Mouse (Mus musculus) embryo, embryonic 11.5 days (tissue): ENCODE measurements around the gene March1.
"Not testable (repeated sequence)": the region's sequence is repeated elsewhere in the genome, so short reads cannot be mapped to it uniquely, and the experiment has no call there.

Experiments
- DNase-seq: peaks from one replicate; pipeline ENCODE4 v3.0.0-alpha.2; 2012; ENCODE audit warnings: low read depth, low spot score

Gene March1

DNA sequence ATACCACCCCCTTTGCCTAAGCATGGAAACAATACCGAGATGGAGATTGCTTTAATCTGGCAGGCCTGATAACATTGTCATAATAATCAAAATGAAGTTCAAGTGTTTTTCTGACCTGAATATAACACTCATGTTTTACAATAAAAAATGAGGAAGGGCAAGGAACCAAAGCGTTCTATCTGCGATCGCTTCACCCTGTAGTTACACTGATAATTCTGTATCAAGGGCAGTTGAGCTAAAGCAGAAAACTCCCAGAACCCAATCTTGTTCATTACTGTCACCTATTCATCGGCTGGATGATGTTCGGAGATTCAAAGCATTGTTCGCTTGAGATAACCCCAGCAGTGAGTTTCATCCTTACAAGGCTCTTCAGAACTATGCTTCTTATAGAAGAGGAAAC, 700.1 kb downstream of the March1 start:
- no peak for DNase-seq

DNA sequence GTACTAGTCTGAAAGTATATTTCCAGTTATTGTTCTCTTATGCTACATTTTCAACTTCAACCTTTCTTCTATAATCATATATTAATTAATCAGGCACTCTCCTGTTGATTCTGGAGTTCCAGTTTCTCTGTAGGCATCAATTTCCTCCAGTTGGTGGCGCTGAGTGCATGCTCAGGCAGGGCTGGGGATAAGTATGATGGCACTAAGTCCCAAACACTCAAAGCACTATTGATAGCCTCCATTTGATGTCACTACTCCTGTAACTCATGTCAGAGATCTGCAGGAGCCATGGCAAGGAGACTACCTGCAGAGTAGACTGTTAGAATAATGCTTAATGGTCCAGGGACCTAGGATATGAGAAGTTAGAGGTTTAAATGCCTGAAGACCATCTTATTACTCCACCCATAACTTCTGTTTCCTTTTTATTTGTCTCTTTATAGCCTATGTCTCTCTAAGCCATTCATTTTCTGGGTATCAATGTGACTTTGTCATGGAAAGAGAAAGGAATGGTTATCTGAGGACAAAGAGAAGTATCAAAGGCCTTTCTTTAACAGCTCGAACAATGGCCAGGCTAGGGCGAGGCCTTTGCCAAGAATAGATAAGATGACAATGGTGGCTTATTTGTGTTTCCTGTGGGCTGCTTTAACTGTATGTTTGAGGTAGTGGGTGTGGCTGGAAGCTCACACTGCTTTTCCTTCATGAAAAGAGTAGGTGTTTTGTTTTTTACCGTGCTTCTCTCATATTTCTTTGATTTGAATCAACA, 705.5 kb downstream of the March1 start:
- DNase-seq = no peak

DNA sequence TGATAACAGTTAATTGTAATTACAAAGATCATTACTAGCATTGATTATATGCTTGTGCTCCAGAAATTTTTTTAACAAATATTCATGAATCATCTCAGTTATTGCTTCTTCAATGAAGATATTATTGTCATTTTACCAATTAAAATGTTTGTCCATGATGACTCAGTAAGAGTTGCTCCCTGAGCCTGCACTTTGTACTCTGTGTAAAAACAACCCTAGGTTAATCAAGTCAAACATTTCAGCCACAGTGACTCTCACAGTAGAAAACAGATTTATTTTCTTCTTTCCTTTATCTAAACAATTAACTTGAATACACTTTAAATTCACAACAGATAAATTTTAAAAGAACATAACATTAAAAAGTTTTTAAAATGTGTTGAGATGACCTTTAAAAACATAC, 708.7 kb downstream of the March1 start:
- DNase-seq = no peak

DNA sequence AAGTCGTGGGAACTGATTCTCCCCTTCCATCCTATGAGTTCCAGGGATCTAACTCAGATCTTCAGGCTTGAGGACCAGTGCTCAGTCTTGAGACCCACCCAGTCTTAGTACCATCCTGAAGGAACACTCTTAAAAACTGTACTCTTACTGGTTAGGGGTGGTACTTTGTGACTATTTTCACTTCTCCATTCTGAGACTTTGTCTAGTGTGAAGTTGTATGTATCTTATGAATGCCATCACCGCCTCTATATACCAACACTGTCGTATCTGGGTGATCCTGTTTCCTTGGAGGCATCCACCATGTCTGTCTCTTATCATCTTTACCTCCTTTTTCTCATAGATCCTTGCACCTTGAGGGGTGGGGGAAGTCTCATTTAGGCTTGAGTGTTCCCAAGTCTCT, 714.5 kb downstream of the March1 start:
- no peak for DNase-seq

DNA sequence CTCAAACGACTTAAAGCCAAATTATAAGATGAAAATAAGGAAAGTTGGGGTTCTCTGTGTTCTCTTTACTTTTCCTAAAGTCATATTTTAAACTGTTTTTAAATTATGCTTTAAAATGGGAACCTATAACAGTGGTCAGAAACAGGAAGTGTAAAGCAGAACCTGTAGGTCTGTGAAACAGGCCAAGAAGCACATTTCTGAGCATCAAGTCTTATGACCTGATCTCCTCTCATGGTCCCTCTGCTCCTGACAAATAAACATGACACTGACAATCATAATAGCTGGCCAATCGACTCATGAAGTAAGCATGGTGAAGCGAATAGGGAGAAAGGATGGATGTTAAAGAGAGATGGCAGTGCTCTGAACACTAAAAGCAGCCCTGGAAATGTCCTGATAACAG, 716.6 kb downstream of the March1 start:
- no peak for DNase-seq

DNA sequence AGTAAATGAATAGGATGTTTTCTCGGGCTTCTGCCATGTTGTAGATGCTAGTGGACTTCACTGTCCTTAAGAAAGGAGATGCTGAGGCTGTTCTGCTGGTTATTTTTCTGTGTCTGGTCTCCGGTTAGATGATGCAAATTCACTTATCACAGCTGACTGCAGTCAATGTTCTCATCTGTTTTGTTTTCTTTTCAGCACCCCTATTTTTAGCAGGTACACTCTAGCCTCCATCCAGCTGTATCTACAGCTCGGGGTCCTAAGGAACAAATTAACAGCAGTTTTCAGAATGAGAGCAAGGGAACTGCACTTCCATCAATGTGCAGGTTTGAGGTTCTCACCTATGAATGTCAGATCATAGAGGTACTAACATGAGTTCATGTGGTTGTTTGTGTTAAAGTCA, 721.9 kb downstream of the March1 start:
- DNase-seq = no peak

DNA sequence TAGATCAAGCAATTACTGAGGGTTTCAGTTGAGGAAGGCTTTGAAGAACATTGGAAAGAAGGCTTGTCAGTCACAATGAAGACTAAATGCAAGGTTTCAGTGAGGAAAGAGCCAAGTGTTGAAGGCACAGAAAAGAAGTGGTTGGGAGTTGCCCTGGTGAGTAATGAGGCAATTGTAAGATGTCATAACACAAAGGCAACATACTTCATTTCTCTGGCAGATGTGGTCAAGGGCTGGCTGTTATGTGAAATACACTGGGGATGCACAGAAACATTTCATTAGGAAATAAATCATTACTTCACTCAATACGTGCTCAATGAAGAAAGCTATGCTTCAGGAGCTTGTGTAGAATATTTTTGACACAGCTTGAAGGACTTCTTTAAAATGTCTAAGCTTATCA, 725.2 kb downstream of the March1 start:
- DNase-seq = no peak

DNA sequence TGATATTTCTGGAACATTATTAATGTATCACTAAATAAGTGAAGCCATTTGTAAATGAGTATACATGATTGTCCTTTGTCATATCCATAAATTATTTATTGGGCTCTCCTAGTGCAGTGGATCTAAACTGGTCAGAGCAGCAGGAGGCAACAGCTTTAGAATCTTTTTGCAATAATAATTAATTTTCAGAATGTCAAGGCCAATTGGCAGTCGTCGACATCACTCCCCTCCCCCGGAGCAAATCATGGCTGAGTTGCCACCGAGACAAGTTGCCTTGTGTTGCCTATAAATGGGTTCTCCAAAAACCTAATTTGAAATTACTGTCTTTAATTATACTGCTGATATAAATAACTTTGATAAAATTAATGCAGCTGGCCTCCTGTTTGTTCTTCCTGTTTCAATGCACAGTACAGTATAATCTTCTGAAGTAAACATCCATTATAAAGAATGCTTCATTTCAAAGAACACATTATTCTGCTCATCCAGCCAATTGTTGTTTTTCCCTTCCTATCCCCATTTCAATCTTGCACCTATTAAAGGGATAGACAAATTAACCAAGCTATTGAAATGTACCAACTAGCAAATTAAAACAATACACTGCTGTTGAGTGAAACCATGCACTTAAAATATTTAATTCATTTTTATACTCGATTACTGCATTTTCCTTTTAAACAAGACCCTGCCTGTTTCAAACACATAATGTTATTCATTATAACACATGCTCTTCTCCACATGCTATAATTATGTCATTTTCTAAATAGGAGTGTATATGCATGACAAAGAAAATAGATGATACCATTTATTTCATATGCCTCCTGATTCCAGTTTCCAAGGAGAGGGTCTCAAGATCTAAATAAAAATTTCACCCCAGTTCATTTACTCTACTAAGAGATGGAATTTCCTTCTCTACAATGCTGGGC, 745.4 kb downstream of the March1 start:
- no peak for DNase-seq

DNA sequence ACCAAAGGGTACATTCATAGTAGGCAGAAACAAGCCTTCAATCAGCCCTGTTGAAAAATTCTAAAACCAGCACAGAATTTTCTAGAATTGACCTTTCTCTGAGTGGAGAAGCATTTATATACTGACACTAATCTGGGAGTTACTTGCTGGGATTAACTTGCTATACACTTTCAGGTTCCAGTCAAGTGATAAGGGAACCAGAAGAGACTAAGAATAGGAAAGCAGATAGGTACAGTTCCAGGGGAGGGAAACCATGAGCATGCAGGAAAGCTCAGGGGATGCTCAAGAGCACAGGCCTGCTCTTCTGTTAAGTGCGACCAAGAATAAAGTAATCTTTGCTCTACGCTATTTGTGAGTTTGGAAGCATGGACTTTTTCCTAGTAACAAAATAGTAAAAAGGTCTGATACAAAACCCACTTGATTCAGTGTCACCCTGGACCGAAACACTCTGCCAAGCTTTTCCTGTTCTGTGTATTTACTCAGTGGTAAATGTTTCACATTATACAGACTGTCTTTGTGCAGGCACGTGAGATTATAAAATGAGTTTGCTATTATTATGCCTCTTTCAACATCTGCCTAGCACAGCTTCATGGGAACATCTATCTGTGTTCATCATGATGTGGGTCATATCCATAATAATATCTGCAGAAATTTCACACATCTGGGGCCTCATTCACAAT, 766.1 kb downstream of the March1 start:
- DNase-seq = no peak

DNA sequence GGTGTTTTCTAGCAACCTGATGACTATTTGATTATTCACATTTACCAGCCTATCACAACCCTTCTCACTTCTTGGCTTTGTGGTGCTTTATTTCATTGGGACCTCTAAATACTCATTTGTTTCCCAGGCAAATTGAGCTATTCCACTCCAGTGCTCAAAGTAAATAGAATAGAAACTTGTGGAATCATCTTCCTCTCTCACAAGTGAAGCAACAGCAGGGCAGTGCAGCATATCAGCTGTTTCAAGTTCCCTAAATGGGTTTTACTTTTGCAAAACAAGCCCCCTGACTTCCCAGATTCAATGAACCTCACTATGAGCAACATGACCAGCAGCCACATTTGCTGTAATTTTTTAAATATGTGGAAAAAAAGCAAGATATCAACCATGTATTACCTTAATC, 768.3 kb downstream of the March1 start:
- DNase-seq = no peak

DNA sequence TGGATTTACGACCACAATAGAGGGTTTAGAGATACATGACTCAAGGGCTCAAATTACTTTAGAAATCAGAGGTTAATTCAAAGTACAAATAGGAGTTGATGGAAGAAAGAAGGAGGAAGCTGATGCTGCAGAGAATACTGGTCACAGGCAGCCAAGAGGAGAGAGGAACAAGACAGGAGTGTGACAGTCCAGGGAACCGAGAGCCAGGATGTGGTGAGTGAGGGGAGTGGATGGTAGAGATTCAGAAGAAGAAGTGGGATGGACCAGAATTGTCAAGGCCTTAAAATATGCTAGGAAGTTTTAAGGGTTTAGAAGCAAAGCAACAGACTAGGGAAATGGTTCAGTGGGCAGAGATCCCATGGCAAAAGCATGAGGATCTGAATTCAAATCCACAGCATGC, 771.0 kb downstream of the March1 start:
- no peak for DNase-seq

DNA sequence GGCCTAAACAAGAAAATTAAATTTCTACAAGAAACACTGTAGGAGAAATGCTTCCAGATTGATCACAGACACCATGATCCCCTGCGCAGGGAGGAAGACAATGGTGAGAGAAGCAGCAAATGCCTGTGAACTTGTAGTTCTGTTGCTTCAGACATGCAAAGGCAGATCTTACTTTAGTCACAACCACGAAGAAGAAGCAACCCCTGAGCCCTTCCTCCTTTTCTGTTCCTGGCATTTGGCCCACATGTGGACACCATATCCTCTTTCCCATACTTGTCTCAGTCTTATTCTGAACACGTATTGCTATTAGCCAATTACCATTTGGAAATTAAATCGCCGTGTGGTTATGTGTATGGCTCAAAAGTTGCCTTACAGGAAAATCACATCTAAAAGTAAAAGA, 773.9 kb downstream of the March1 start:
- DNase-seq = no peak

DNA sequence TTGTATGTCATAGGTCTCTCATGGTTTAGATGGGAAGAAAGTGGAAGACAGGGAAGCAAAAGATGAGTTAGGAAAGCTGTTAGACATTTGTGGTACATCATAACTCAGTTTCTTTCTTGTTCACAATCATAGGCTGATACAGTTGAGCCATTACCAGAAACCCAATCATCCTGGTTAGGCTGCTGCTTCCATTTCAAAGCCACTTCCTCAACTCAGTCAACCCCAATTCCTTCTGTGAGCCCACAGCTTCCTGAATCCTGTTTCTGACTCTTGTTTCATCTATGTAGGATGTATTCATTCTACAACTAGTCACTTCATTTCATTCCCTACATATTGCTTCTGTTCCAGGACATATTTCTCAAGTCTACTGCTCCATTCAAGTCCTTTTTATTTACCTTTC, 775.2 kb downstream of the March1 start:
- DNase-seq = no peak

DNA sequence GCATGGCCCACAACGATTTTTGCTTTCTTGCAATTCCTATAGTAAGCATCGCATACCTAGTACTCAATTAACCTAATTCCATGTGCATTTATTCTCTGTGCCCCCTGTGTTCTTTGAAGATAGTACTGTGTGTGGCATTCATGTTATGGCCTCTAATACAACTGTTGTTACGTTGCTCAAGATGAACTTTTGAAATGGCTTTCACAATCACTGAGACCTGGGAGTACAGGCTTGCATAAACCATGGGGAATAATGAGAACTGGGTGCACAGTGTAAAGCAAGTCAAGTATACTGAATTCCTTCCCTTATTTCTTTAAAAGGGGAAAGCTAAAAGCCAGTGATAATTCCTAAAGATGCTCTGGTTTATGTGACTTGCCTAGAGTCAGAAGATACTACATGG, 776.4 kb downstream of the March1 start:
- DNase-seq = no peak

DNA sequence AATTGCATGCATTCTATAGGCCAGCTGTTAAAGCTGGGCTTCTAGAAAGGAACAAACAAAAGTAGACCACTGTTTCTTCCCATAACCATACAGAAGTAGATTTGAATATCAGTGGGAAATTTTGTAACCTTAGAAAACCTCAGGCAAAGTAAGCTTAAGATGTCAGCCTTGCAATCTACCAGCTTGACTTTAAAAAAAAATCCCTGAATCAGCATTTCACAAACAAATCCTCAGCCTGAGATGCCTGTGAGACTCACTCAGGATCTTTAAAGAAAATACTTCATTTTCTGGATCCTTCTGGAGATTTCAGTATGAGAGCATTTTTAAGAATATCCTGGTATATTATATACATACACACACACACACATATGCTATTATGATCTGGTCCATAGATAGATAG, 780.1 kb downstream of the March1 start:
- DNase-seq = no peak

DNA sequence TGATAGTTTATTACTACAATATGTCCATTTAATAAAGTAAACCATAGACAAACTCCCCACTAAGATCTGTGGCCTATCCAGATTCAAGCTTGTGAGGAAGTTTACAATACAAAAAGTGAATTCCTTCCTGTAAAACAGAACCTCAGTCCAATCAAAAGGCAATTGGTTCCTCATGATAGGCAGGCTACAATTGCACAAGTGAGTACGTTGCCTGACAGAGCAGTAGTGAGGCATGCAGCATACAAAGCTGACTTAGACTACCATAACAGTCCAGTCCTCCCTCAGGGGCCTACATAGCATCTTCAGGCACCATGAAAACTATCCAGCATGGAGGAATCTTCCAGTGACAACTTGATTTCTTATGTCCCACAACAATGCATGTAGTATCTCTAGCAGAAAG, 782.4 kb downstream of the March1 start:
- no peak for DNase-seq

DNA sequence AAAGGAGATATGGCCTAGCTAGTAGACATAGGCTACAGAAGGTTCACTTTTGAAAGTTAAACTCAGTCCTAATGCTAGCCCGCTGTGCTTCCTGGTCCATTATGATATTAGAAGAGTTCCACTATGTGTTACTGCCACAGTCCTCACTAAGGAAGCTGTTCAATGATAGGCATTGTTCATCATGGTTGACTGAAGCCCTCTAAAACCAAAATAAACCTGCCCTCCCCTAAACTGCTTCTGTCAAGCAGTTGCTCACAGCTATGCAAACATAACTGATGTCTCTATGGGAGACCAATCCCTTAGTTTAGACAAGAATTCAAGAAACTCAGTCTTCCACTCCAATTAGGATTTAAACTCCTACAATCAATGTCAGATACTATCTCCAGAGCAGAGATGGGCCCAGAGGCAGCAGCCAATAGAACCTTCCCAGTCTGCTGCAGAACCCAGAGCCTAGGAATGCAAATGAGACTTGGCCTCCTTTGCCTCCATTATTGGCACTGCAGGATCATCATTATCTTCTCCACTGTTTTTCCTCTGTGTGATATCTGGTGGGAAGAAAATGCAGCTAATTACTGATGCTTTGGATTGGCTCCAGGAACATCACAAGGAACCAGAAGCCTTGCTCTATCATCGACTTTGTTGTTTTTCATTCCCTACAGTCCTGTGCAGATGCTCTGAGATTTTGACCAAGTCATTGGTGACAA, 787.2 kb downstream of the March1 start:
- no peak for DNase-seq

DNA sequence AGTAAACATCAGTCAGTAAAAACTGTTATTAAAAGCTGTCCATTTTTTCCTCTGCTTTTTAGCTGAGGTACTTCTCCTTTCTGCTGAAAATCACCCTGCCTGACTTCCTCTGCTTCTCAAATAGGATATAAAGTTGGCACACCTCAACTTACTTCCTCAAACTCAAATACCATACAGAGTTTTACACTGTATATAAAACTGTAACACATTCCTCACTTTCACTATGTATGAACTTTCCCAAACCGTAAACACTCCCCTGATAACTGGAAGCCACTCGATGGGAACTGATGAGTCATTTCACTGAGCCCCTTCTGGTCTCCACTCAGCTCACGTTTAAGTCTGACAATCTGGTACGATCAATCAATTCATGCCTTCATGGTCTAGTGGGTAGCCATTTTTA, 788.1 kb downstream of the March1 start:
- DNase-seq = not testable (repeated sequence)

DNA sequence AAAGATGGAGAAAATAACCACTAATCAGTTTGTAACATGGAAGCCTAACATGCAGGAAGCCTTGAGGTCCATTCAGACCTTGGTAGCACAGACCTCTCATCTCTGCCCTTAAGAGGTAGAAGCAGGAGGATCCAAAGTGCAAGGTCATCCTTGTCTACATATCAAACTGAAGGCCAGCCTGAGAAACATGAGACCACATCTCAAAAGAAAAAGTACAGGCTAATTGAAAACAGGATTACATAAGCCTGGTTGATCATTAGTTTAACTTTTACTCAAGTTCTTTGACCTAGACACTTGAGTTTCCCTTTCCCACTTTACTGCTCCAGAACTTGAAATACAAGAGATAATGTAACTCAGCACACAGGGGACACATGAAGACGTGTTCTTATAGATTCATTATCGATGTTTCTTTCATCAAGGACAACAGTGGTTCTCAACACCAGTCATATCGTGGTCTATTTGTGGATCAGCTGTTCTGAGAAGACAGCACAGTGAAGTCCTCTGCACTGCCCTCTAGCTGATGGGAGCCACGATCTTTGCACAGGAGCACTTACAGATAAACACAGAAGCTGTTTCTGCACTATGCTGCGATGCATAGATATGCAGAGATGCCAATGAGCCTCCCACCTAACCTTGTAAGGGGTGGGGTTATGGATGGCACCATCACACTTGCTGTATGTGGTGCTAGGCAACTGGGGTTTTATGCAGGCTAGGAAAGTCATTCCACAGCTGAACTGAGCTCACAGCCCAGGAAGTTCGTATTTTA, 789.1 kb downstream of the March1 start:
- DNase-seq = no peak

DNA sequence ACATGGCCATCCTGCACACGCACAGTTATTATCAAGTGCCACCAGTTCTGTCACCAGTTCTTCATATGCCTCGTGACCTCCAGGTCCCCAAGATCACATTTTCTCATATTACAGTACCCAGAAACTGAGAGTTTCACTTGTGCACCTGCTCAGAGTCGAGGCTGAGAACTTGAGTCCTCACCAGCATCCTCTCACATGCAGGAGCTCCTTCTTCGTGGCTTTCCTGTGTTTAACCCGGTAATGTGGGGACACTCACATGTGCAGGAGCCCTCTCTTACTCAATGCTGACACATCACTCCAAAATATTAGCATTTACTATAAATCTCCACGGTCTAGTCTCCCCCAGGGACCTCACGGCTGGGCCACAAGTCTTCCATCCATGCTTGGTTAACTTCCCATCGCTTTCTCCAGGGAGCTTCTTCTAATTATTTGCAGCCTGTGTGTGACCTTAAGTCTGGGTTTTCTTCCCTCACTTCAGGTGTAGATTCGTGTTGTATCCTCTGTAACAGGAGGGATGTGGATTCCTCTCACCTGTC, 792.4 kb downstream of the March1 start:
- no peak for DNase-seq

DNA sequence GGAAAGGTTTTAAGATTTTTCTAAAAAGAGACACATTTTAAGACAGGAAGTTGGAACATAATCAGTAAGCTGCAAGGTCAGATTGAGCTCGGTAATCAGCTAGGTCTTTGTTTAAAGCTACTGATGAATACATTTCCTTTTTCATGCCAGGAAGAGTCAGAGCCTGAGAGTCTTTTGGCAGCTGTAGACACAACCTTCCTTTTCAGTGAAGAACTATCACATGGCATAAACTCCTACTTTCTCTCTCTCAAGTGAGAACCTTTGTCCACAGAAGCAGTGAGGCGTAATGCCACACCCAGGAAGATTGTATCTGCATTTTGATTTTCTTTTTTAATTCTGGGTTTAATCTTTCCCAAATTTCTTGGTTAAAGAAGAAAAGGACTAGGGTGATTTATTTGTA, 795.4 kb downstream of the March1 start:
- no peak for DNase-seq
